Mouse (Mus musculus) forebrain, embryonic 15.5 days (tissue): ENCODE data around the gene Tmem127. TPM values are rescaled to one million over a fixed set of nuclear protein-coding genes. Genes with fewer than 3 reads are reported as not detected.
"Not testable (repeated sequence)": the region's sequence is repeated elsewhere in the genome, so short reads cannot be mapped to it uniquely, and the experiment has no call there.

Source experiments
- ATAC-seq: fragments of 200-750 bp; cut with Nextera tagmentation; replicated peaks from 2 replicates; pipeline ENCODE4 v1.8.0; 2017; ENCODE audit warnings: mild to moderate bottlenecking, moderate TSS enrichment, moderate library complexity
- H3K27ac ChIP-seq: fragments of 300-500 bp; sonication (generic); replicated peaks from 2 replicates; pipeline ENCODE4 v1.5.1; 2015; ENCODE audit warnings: mild to moderate bottlenecking, inconsistent platforms
- H3K27me3 ChIP-seq: fragments of 300-500 bp; sonication (generic); 2 replicates; pipeline ENCODE4 v1.6.1; 2015; ENCODE audit warnings: inconsistent platforms
- H3K36me3 ChIP-seq: fragments of 300-500 bp; sonication (generic); 2 replicates; pipeline ENCODE4 v1.6.1; 2015; ENCODE audit warnings: mild to moderate bottlenecking, inconsistent platforms
- H3K4me1 ChIP-seq: fragments of 300-500 bp; sonication (generic); 2 replicates; pipeline ENCODE4 v1.6.1; 2015; ENCODE audit warnings: inconsistent platforms
- H3K4me2 ChIP-seq: fragments of 300-500 bp; sonication (generic); replicated peaks from 2 replicates; pipeline ENCODE4 v1.6.1; 2015; ENCODE audit warnings: mild to moderate bottlenecking, inconsistent platforms
- H3K4me3 ChIP-seq: fragments of 300-500 bp; sonication (generic); 2 replicates; pipeline ENCODE4 v1.5.1; 2015; ENCODE audit warnings: mild to moderate bottlenecking, inconsistent platforms
- H3K9ac ChIP-seq: fragments of 300-500 bp; sonication (generic); replicated peaks from 2 replicates; pipeline ENCODE4 v1.6.1; 2015; ENCODE audit warnings: mild to moderate bottlenecking, inconsistent platforms
- H3K9me3 ChIP-seq: fragments of 300-500 bp; sonication (generic); 2 replicates; pipeline ENCODE4 v1.6.1; 2016; ENCODE audit warnings: inconsistent platforms
- whole genome bisulfite sequencing: fragments of 180-500 bp; shearing (Covaris S2); methylation state at CpG from one replicate; pipeline ENCODE4 v1.1.7; 2015; ENCODE audit warnings: mixed read lengths; 5-methylcytosine and 5-hydroxymethylcytosine counted together
- polyA plus RNA-seq: library from polyadenylated mRNA; unstranded; fragments of >200 nt; fragmentation: Nextera tagmentation; extraction: Ambion mirVana; gene quantifications from 2 replicates; pipeline ENCODE4 v1.2.1, GENCODE M21; 2015

The Tmem127 gene
- 46.4 and 51.0 TPM in 2 replicates for polyA plus RNA-seq

GRCm38 (mm10) chr2:127247592-127248333 is at the start of gene Tmem127, which contains the start of gene Ciao1:
Gene Tmem127 (plus strand): TSS chr2:127247908.
Gene Ciao1 (minus strand): TSS chr2:127247816.
- WGBS, result under 1% methylated on average over 53 of the region's 53 CpGs
- peak; percentile 99 for ATAC-seq
- H3K36me3 ChIP-seq, result peaks cover 32% of the 10 kb centered on the region

GRCm38 (mm10) chr2:127204932-127205331 is 42.8 kb upstream of the Tmem127 start:
- peaks cover 3% of the 10 kb centered on the region; the same call in 1 of the 2 replicates for H3K36me3 ChIP-seq
- no peak overlapping the region for H3K9ac ChIP-seq
- WGBS, result 35% methylated on average over 3 of the region's 3 CpGs
- peaks cover 16% of the 10 kb centered on the region for H3K4me1 ChIP-seq
- H3K9me3 ChIP-seq, result no peaks in the 10 kb centered on the region
- H3K27me3 ChIP-seq, result no peaks in the 10 kb centered on the region
- ATAC-seq, result no peak
- no peak overlapping the region for H3K4me2 ChIP-seq
- H3K27ac ChIP-seq, result no peak overlapping the region
- H3K4me3 ChIP-seq, result no peak overlapping the region

More at GRCm38 (mm10) chr2:127247592-127248333, at the start of gene Tmem127, which contains the start of gene Ciao1:
- Histone ChIP-seq H3K4me3 (peak within 1 kb of the TSS; percentile 94), H3K27ac (peak within 1 kb of the TSS; percentile 84), H3K4me1 (peaks cover 36% of the 10 kb centered on the region), H3K9me3 (no peaks in the 10 kb centered on the region), H3K27me3 (no peaks in the 10 kb centered on the region), H3K4me2 (peak within 1 kb of the TSS; percentile 95), H3K9ac (peak within 1 kb of the TSS; percentile 87)

GRCm38 (mm10) chr2:127205936-127206335 is 41.8 kb upstream of the Tmem127 start:
- not testable (repeated sequence) for H3K4me2 ChIP-seq, H3K9me3 ChIP-seq, H3K9ac ChIP-seq, ATAC-seq, H3K27ac ChIP-seq, H3K36me3 ChIP-seq, H3K4me3 ChIP-seq, H3K27me3 ChIP-seq
- peaks cover 17% of the 10 kb centered on the region for H3K4me1 ChIP-seq
- WGBS, result 86% methylated on average over 4 of the region's 4 CpGs

GRCm38 (mm10) chr2:127206916-127207315 is 40.8 kb upstream of the Tmem127 start:
- H3K27me3 ChIP-seq, result no peaks in the 10 kb centered on the region
- H3K36me3 ChIP-seq, result peaks cover 16% of the 10 kb centered on the region
- H3K9me3 ChIP-seq, result no peaks in the 10 kb centered on the region
- no peak overlapping the region for H3K27ac ChIP-seq
- peaks cover 17% of the 10 kb centered on the region for H3K4me1 ChIP-seq
- no peak overlapping the region for H3K4me3 ChIP-seq
- ATAC-seq, result no peak
- H3K9ac ChIP-seq, result no peak overlapping the region
- WGBS, result 96% methylated on average over 2 of the region's 2 CpGs
- no peak overlapping the region for H3K4me2 ChIP-seq

GRCm38 (mm10) chr2:127207547-127208451 is 39.9 kb upstream of the Tmem127 start, which contains the start of the genes 1810024B03Rik and Snrnp200:
Gene 1810024B03Rik (minus strand): TSS chr2:127208280.
Gene Snrnp200 (plus strand): TSS chr2:127208386.
- Histone ChIP-seq H3K4me3 (peak within 1 kb of the TSS; percentile 70), H3K27ac (peak within 1 kb of the TSS; percentile 64), H3K36me3 (peaks cover 25% of the 10 kb centered on the region), H3K27me3 (no peaks in the 10 kb centered on the region), H3K4me2 (peak within 1 kb of the TSS; percentile 65), H3K4me1 (peaks cover 17% of the 10 kb centered on the region), H3K9ac (peak within 1 kb of the TSS; percentile 73), H3K9me3 (no peaks in the 10 kb centered on the region)
- 12% methylated on average over 36 of the region's 36 CpGs for WGBS
- ATAC-seq, result peak; percentile 99

- H3K27ac ChIP-seq, result peak overlapping the region; percentile 61; the same call in 1 of the 2 replicates
- H3K36me3 ChIP-seq, result peaks cover 31% of the 10 kb centered on the region
- H3K27me3 ChIP-seq, result no peaks in the 10 kb centered on the region
- peak overlapping the region; percentile 65 for H3K4me2 ChIP-seq
- no peaks in the 10 kb centered on the region for H3K9me3 ChIP-seq
- WGBS, result under 1% methylated on average over 17 of the region's 17 CpGs
- H3K4me1 ChIP-seq, result peaks cover 17% of the 10 kb centered on the region
- peak overlapping the region; percentile 70 for H3K4me3 ChIP-seq
- peak overlapping the region; percentile 73 for H3K9ac ChIP-seq
- no peak for ATAC-seq
These were observed 39.3 kb upstream of the Tmem127 start for GRCm38 (mm10) chr2:127208452-127208769.

- Histone ChIP-seq H3K9ac (no peak overlapping the region), H3K4me3 (no peak overlapping the region), H3K9me3 (no peaks in the 10 kb centered on the region), H3K27ac (no peak overlapping the region), H3K4me2 (no peak overlapping the region), H3K4me1 (peaks cover 17% of the 10 kb centered on the region), H3K36me3 (peaks cover 53% of the 10 kb centered on the region), H3K27me3 (no peaks in the 10 kb centered on the region)
- ATAC-seq, result no peak
- WGBS, result 92% methylated on average over 11 of the region's 11 CpGs
These were observed 37.0 kb upstream of the Tmem127 start for GRCm38 (mm10) chr2:127210701-127211100.

GRCm38 (mm10) chr2:127217746-127218145 is 30.0 kb upstream of the Tmem127 start:
- no peak for ATAC-seq
- Histone ChIP-seq H3K4me1 (no peaks in the 10 kb centered on the region), H3K4me2 (no peak overlapping the region), H3K27me3 (no peaks in the 10 kb centered on the region), H3K9me3 (no peaks in the 10 kb centered on the region), H3K4me3 (no peak overlapping the region), H3K27ac (no peak overlapping the region), H3K9ac (no peak overlapping the region), H3K36me3 (peaks cover 97% of the 10 kb centered on the region)
- 93% methylated on average over 5 of the region's 5 CpGs for WGBS

- no peak overlapping the region for H3K4me3 ChIP-seq
- H3K27me3 ChIP-seq, result no peaks in the 10 kb centered on the region
- H3K4me1 ChIP-seq, result no peaks in the 10 kb centered on the region
- no peak overlapping the region for H3K9ac ChIP-seq
- ATAC-seq, result no peak
- no peak overlapping the region for H3K27ac ChIP-seq
- H3K4me2 ChIP-seq, result no peak overlapping the region
- H3K36me3 ChIP-seq, result peaks cover 96% of the 10 kb centered on the region
- no peaks in the 10 kb centered on the region for H3K9me3 ChIP-seq
- 96% methylated on average over 3 of the region's 3 CpGs for WGBS
These were observed 22.4 kb upstream of the Tmem127 start for GRCm38 (mm10) chr2:127225261-127225660.

GRCm38 (mm10) chr2:127237897-127238610 is 9.7 kb upstream of the Tmem127 start:
- Histone ChIP-seq H3K4me3 (no peak overlapping the region), H3K27me3 (no peaks in the 10 kb centered on the region), H3K9ac (no peak overlapping the region), H3K27ac (no peak overlapping the region), H3K36me3 (peaks cover 93% of the 10 kb centered on the region), H3K4me2 (no peak overlapping the region), H3K9me3 (no peaks in the 10 kb centered on the region), H3K4me1 (no peaks in the 10 kb centered on the region)
- 94% methylated on average over 11 of the region's 11 CpGs for WGBS
- no peak for ATAC-seq

- Histone ChIP-seq H3K4me1 (no peaks in the 10 kb centered on the region), H3K9ac (no peak overlapping the region), H3K4me2 (no peak overlapping the region), H3K27ac (no peak overlapping the region), H3K4me3 (no peak overlapping the region), H3K9me3 (no peaks in the 10 kb centered on the region), H3K27me3 (no peaks in the 10 kb centered on the region), H3K36me3 (peaks cover 90% of the 10 kb centered on the region)
- no peak for ATAC-seq
- 96% methylated on average over 2 of the region's 2 CpGs for WGBS
These were observed 7.6 kb upstream of the Tmem127 start for GRCm38 (mm10) chr2:127240065-127240464.
